Mouse (Mus musculus) brain, adult 10 weeks (tissue): Measurements from ENCODE around the gene Il18r1. TPM values are rescaled to one million over a fixed set of nuclear protein-coding genes. Genes with fewer than 3 reads are reported as not detected.

Source experiments
- polyA plus RNA-seq: library from polyadenylated mRNA; stranded (reverse); fragments of 350-450 nt; fragmentation: Illumina TruSeq; extraction: RNeasy Lipid Tissue Mini Kit (QIAGEN cat#74804); gene quantifications from one replicate; pipeline ENCODE4 v1.2.3, GENCODE M21; 2015; ENCODE audit warnings: low read depth, low replicate concordance

The Il18r1 gene
- polyA plus RNA-seq, result not detected

DNA sequence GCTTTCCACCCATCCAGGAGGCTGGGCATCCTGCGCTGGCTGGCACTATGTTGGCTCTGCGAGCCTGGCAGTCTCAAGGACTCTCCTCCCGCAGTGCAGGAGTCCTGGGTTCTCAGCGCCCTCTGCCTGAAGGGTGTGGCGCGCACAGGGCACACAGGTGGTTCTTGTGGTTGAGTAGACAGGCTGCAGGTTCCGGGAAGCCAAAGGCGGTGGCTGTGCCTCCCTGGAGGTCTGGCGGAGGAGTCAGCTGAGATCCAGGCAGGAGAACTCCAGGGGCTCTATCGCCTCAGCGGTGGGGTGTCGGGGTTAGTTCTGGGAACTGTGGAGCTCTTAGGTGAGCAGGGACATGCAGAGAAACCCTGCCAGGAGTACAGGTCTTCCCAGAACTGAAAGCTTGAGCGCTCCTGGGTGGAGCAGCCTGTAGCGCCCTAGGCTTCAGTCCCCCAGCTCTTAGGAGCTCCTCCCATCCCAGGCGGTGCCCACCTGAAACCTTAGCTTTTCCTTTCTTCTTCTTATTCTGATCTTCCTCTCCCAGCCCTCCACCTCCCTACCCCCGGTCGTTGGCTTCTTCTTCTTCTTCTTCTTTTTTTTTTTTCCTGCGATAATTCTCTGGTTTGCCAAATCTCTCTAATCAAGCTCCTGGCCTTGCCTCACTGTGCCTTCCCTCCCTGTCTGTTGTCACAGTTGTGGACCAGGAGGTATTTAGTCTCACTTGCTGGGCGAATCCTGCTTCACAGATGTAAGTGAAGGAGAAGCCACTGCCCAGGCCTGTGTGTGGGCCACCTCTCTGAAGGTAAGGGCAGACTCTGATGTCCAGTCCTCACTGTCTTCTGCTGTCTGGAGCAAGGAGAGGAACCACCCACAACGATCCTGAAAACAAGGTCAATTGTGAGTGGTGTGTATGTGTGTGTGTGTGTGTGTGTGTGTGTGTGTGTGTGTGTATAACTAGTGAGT is at the start of gene Il18r1:
TSS of gene Il18r1 (plus strand) at position 76 of the 954 bp plus-strand sequence.

DNA sequence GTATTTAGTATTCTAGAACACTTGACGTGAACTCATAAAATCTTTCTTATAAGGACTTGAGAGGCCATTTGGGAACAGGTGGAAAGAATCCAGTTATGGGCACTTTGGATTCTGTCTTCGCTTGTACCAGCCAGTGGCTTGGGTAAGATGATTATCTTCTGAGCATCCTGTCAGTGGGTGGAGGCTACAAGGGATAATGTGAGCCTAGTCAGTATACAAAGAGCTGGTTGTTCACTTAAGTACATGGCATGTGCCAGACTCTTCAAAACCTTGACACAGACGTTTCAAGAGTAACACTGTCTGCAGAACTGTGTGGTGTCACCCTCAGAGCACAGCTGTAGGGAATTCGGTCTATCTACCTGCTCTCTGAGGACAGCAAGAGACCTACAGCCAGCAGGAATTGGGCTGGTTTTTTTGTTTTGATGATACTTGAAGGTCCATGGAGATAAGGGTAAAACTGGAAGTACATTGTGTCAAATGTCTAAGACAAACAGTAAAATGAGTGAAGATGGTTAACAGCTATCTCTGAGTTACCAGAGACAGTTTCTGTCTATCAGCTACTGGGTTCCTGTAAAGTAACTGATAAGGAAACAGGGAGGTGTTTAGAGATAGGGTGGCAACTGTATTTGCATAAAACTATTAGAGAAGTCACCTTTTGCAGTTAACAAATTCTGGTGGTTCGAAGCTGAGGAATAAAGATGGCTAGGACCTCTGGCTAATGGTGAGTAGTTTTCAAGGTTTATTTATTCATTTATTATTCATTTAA is 36.3 kb upstream of the Il18r1 start, which contains the start of gene Il1rl1:
TSS of gene Il1rl1 (plus strand) at position 661 of the 766 bp plus-strand sequence.

GRCm38 (mm10) chr1:40514851-40515585 is 49.7 kb downstream of the Il18r1 start, which contains the start of gene Il18rap:
Gene Il18rap, plus strand, starts transcription at chr1:40515362.

Other genes starting within 250 kb of the Il18r1 start
- 2.9 TPM for gene Il1r1, start 240.5 kb upstream of the Il18r1 start, polyA plus RNA-seq
- gene Il1rl2, start 140.9 kb upstream of the Il18r1 start, polyA plus RNA-seq, result 0.58 TPM
- gene Il1rl1, start 36.0 kb upstream of the Il18r1 start, polyA plus RNA-seq, result 0.09 TPM
- not detected for gene Il18rap, start 49.8 kb downstream of the Il18r1 start, polyA plus RNA-seq
- gene Slc9a4, start 114.5 kb downstream of the Il18r1 start, polyA plus RNA-seq, result 2.1 TPM
- 3.2 TPM for gene Slc9a2, start 215.0 kb downstream of the Il18r1 start, polyA plus RNA-seq